Mouse (Mus musculus): ENCODE measurements around the gene Rc3h1. TPM values are rescaled to one million over a fixed set of nuclear protein-coding genes. Genes with fewer than 3 reads are reported as not detected.
"Not testable (repeated sequence)": the region's sequence is repeated elsewhere in the genome, so short reads cannot be mapped to it uniquely, and the experiment has no call there.

Gene Rc3h1
- 3.7 and 4.2 TPM in 2 replicates for polyA plus RNA-seq (2015; fragmentation: Nextera tagmentation; extraction: Ambion mirVana)

- ATAC-seq (ENCODE audit: low FRiP score, low TSS enrichment) = peak; percentile 97
- H3K27me3 ChIP-seq (ENCODE audit: control insufficient read depth, insufficient read depth, low read length) = no peaks in the 10 kb centered on the region
- H3K4me2 ChIP-seq (replicated peaks; ENCODE audit: low read depth) = peak within 1 kb of the TSS; percentile 70
- no peaks in the 10 kb centered on the region for H3K36me3 ChIP-seq (ENCODE audit: control insufficient read depth, insufficient read depth, low read length)
- H3K9me3 ChIP-seq (ENCODE audit: control insufficient read depth, low read length) = no peaks in the 10 kb centered on the region
- peak within 1 kb of the TSS; percentile 99 for H3K4me3 ChIP-seq (ENCODE audit: low read depth, low read length)
- WGBS = under 1% methylated on average over 36 of the region's 45 CpGs
- no peak for TF ChIP-seq EP300 (optimal IDR thresholded peaks at IDR 0.05)
- TF ChIP-seq CTCF (IDR thresholded peaks at IDR 0.05; ENCODE audit: low read depth) = peak; percentile 49
- peak within 1 kb of the TSS; percentile 98 for H3K9ac ChIP-seq (ENCODE audit: low read length)
- H3K27ac ChIP-seq (replicated peaks) = peak within 1 kb of the TSS; percentile 96
- no peaks in the 10 kb centered on the region for H3K4me1 ChIP-seq (replicated peaks; ENCODE audit: control insufficient read depth, insufficient read depth)
- DNase-seq (ENCODE audit: low spot score) = peak; percentile 98
Measured at GRCm38 (mm10) chr1:160906057-160906557, at the start of gene Rc3h1. Rc3h1 (plus strand) TSS chr1:160906418.

- no peak overlapping the region for H3K4me3 ChIP-seq (ENCODE audit: low read depth, low read length)
- H3K4me2 ChIP-seq (replicated peaks; ENCODE audit: low read depth) = no peak overlapping the region
- no peaks in the 10 kb centered on the region for H3K36me3 ChIP-seq (ENCODE audit: control insufficient read depth, insufficient read depth, low read length)
- H3K9ac ChIP-seq (ENCODE audit: low read length) = no peak overlapping the region
- H3K9me3 ChIP-seq (ENCODE audit: control insufficient read depth, low read length) = no peaks in the 10 kb centered on the region
- ATAC-seq (ENCODE audit: low FRiP score, low TSS enrichment) (peak; percentile 56; the same call in 1 of the 2 replicates), DNase-seq (ENCODE audit: low spot score) (peak; percentile 27)
- TF ChIP-seq EP300 (optimal IDR thresholded peaks at IDR 0.05) = no peak
- TF ChIP-seq CTCF (IDR thresholded peaks at IDR 0.05; ENCODE audit: low read depth) = no peak
- no peaks in the 10 kb centered on the region for H3K4me1 ChIP-seq (replicated peaks; ENCODE audit: control insufficient read depth, insufficient read depth)
- WGBS = 59% methylated on average over 3 of the region's 3 CpGs
- no peak overlapping the region for H3K27ac ChIP-seq (replicated peaks)
- H3K27me3 ChIP-seq (ENCODE audit: control insufficient read depth, insufficient read depth, low read length) = no peaks in the 10 kb centered on the region
Measured at GRCm38 (mm10) chr1:160858132-160858531, 48.1 kb upstream of the Rc3h1 start.

- not testable (repeated sequence) for H3K4me3 ChIP-seq (ENCODE audit: low read depth, low read length); H3K27me3 ChIP-seq (ENCODE audit: control insufficient read depth, insufficient read depth, low read length); DNase-seq (ENCODE audit: low spot score); H3K36me3 ChIP-seq (ENCODE audit: control insufficient read depth, insufficient read depth, low read length); ATAC-seq (ENCODE audit: low FRiP score, low TSS enrichment); H3K4me2 ChIP-seq (replicated peaks; ENCODE audit: low read depth); H3K27ac ChIP-seq (replicated peaks); H3K9ac ChIP-seq (ENCODE audit: low read length); H3K4me1 ChIP-seq (replicated peaks; ENCODE audit: control insufficient read depth, insufficient read depth); H3K9me3 ChIP-seq (ENCODE audit: control insufficient read depth, low read length)
Measured at GRCm38 (mm10) chr1:160859874-160860273, 46.3 kb upstream of the Rc3h1 start.

GRCm38 (mm10) chr1:160861142-160861541 is 45.1 kb upstream of the Rc3h1 start:
- 83% methylated on average over 2 of the region's 2 CpGs for WGBS

GRCm38 (mm10) chr1:160861632-160862031 is 44.6 kb upstream of the Rc3h1 start:
- Histone ChIP-seq H3K9ac (ENCODE audit: low read length) (no peak overlapping the region), H3K27me3 (ENCODE audit: control insufficient read depth, insufficient read depth, low read length) (no peaks in the 10 kb centered on the region), H3K4me3 (ENCODE audit: low read depth, low read length) (no peak overlapping the region), H3K36me3 (ENCODE audit: control insufficient read depth, insufficient read depth, low read length) (no peaks in the 10 kb centered on the region), H3K4me1 (replicated peaks; ENCODE audit: control insufficient read depth, insufficient read depth) (no peaks in the 10 kb centered on the region), H3K4me2 (replicated peaks; ENCODE audit: low read depth) (no peak overlapping the region), H3K27ac (replicated peaks) (no peak overlapping the region), H3K9me3 (ENCODE audit: control insufficient read depth, low read length) (no peaks in the 10 kb centered on the region)
- 93% methylated on average over 1 of the region's 1 CpGs for WGBS
- DNase-seq (ENCODE audit: low spot score) (no peak), ATAC-seq (ENCODE audit: low FRiP score, low TSS enrichment) (no peak)
- no peak for TF ChIP-seq CTCF (IDR thresholded peaks at IDR 0.05; ENCODE audit: low read depth)
- no peak for TF ChIP-seq EP300 (optimal IDR thresholded peaks at IDR 0.05)

More at GRCm38 (mm10) chr1:160861142-160861541, 45.1 kb upstream of the Rc3h1 start:
- H3K4me3 ChIP-seq (ENCODE audit: low read depth, low read length) = no peak overlapping the region
- no peak for TF ChIP-seq CTCF (IDR thresholded peaks at IDR 0.05; ENCODE audit: low read depth)
- TF ChIP-seq EP300 (optimal IDR thresholded peaks at IDR 0.05) = no peak
- H3K9me3 ChIP-seq (ENCODE audit: control insufficient read depth, low read length) = no peaks in the 10 kb centered on the region
- H3K27me3 ChIP-seq (ENCODE audit: control insufficient read depth, insufficient read depth, low read length) = no peaks in the 10 kb centered on the region
- DNase-seq (ENCODE audit: low spot score) = no peak
- H3K9ac ChIP-seq (ENCODE audit: low read length) = no peak overlapping the region
- H3K36me3 ChIP-seq (ENCODE audit: control insufficient read depth, insufficient read depth, low read length) = no peaks in the 10 kb centered on the region
- no peaks in the 10 kb centered on the region for H3K4me1 ChIP-seq (replicated peaks; ENCODE audit: control insufficient read depth, insufficient read depth)
- no peak for ATAC-seq (ENCODE audit: low FRiP score, low TSS enrichment)
- no peak overlapping the region for H3K27ac ChIP-seq (replicated peaks)
- no peak overlapping the region for H3K4me2 ChIP-seq (replicated peaks; ENCODE audit: low read depth)

GRCm38 (mm10) chr1:160863027-160863426 is 43.2 kb upstream of the Rc3h1 start:
- H3K27ac ChIP-seq (replicated peaks) = no peak overlapping the region
- WGBS = 59% methylated on average over 4 of the region's 4 CpGs
- no peak overlapping the region for H3K9ac ChIP-seq (ENCODE audit: low read length)
- TF ChIP-seq CTCF (IDR thresholded peaks at IDR 0.05; ENCODE audit: low read depth) = peak; percentile 67
- no peak for TF ChIP-seq EP300 (optimal IDR thresholded peaks at IDR 0.05)
- no peaks in the 10 kb centered on the region for H3K4me1 ChIP-seq (replicated peaks; ENCODE audit: control insufficient read depth, insufficient read depth)
- H3K36me3 ChIP-seq (ENCODE audit: control insufficient read depth, insufficient read depth, low read length) = no peaks in the 10 kb centered on the region
- DNase-seq (ENCODE audit: low spot score) (peak; percentile 20), ATAC-seq (ENCODE audit: low FRiP score, low TSS enrichment) (peak; percentile 63; the same call in 1 of the 2 replicates)
- no peak overlapping the region for H3K4me2 ChIP-seq (replicated peaks; ENCODE audit: low read depth)
- no peak overlapping the region for H3K4me3 ChIP-seq (ENCODE audit: low read depth, low read length)
- H3K9me3 ChIP-seq (ENCODE audit: control insufficient read depth, low read length) = no peaks in the 10 kb centered on the region
- no peaks in the 10 kb centered on the region for H3K27me3 ChIP-seq (ENCODE audit: control insufficient read depth, insufficient read depth, low read length)
